Mouse (Mus musculus): ENCODE data around the gene Camta1. TPM values are rescaled to one million over a fixed set of nuclear protein-coding genes. Genes with fewer than 3 reads are reported as not detected.

The Camta1 gene
- total and polyA plus RNA-seq, 2 experiments, result 2.7 to 6.1 TPM

- DNase-seq (ENCODE audit: extremely low read depth, low read depth, low spot score), result no peak
- Histone ChIP-seq H3K4me3 (ENCODE audit: insufficient read depth, low read depth, low read length) (no peak overlapping the region), H3K27me3 (ENCODE audit: control insufficient read depth, insufficient read depth, low read length) (no peaks in the 10 kb centered on the region), H3K4me1 (ENCODE audit: control insufficient read depth, insufficient read depth, low read length) (no peaks in the 10 kb centered on the region), H3K9ac (ENCODE audit: low read depth, low read length) (no peak overlapping the region), H3K79me2 (ENCODE audit: control insufficient read depth, insufficient read depth, low read length) (no peaks in the 10 kb centered on the region), H3K27ac (replicated peaks; ENCODE audit: insufficient read depth, low read depth, low read length) (no peak overlapping the region), H3K36me3 (ENCODE audit: control insufficient read depth, insufficient read depth, low read length) (no peaks in the 10 kb centered on the region)
- no peak for TF ChIP-seq POLR2A (IDR thresholded peaks at IDR 0.05; ENCODE audit: extremely low read depth, insufficient read depth, low read length)
- TF ChIP-seq CTCF (IDR thresholded peaks at IDR 0.05; ENCODE audit: low read depth, low read length), result no peak
- 91% methylated on average over 7 of the region's 7 CpGs for WGBS
Observed at GRCm38 (mm10) chr4:151396536-151396935, 465.1 kb downstream of the Camta1 start.

GRCm38 (mm10) chr4:151389345-151389744, 472.3 kb downstream of the Camta1 start:
- no peaks in the 10 kb centered on the region for H3K79me2 ChIP-seq (ENCODE audit: control insufficient read depth, insufficient read depth, low read length)

GRCm38 (mm10) chr4:151386701-151387451, 474.8 kb downstream of the Camta1 start:
- Histone ChIP-seq H3K27ac (replicated peaks; ENCODE audit: insufficient read depth, low read depth, low read length) (no peak overlapping the region), H3K27me3 (ENCODE audit: control insufficient read depth, insufficient read depth, low read length) (no peaks in the 10 kb centered on the region), H3K36me3 (ENCODE audit: control insufficient read depth, insufficient read depth, low read length) (no peaks in the 10 kb centered on the region), H3K4me1 (ENCODE audit: control insufficient read depth, insufficient read depth, low read length) (no peaks in the 10 kb centered on the region), H3K4me3 (ENCODE audit: insufficient read depth, low read depth, low read length) (peak overlapping the region; percentile 29; the same call in 1 of the 2 replicates), H3K9ac (ENCODE audit: low read depth, low read length) (no peak overlapping the region), H3K79me2 (ENCODE audit: control insufficient read depth, insufficient read depth, low read length) (no peaks in the 10 kb centered on the region)
- no peak for TF ChIP-seq CTCF (IDR thresholded peaks at IDR 0.05; ENCODE audit: low read depth, low read length)
- no peak for TF ChIP-seq POLR2A (IDR thresholded peaks at IDR 0.05; ENCODE audit: extremely low read depth, insufficient read depth, low read length)
- WGBS, result 3% methylated on average over 24 of the region's 24 CpGs
- DNase-seq (ENCODE audit: extremely low read depth, low read depth, low spot score), result no peak

More at GRCm38 (mm10) chr4:151389345-151389744, 472.3 kb downstream of the Camta1 start:
- no peak for DNase-seq (ENCODE audit: extremely low read depth, low read depth, low spot score)
- Histone ChIP-seq H3K36me3 (ENCODE audit: control insufficient read depth, insufficient read depth, low read length) (no peaks in the 10 kb centered on the region), H3K4me1 (ENCODE audit: control insufficient read depth, insufficient read depth, low read length) (no peaks in the 10 kb centered on the region), H3K9ac (ENCODE audit: low read depth, low read length) (no peak overlapping the region), H3K27me3 (ENCODE audit: control insufficient read depth, insufficient read depth, low read length) (no peaks in the 10 kb centered on the region), H3K4me3 (ENCODE audit: insufficient read depth, low read depth, low read length) (no peak overlapping the region), H3K27ac (replicated peaks; ENCODE audit: insufficient read depth, low read depth, low read length) (no peak overlapping the region)
- WGBS, result 88% methylated on average over 11 of the region's 11 CpGs
- TF ChIP-seq POLR2A (IDR thresholded peaks at IDR 0.05; ENCODE audit: extremely low read depth, insufficient read depth, low read length), result no peak
- TF ChIP-seq CTCF (IDR thresholded peaks at IDR 0.05; ENCODE audit: low read depth, low read length), result no peak

GRCm38 (mm10) chr4:151385985-151386700, 475.5 kb downstream of the Camta1 start:
- Histone ChIP-seq H3K4me1 (ENCODE audit: control insufficient read depth, insufficient read depth, low read length) (no peaks in the 10 kb centered on the region), H3K36me3 (ENCODE audit: control insufficient read depth, insufficient read depth, low read length) (no peaks in the 10 kb centered on the region), H3K27ac (replicated peaks; ENCODE audit: insufficient read depth, low read depth, low read length) (no peak overlapping the region), H3K79me2 (ENCODE audit: control insufficient read depth, insufficient read depth, low read length) (no peaks in the 10 kb centered on the region), H3K27me3 (ENCODE audit: control insufficient read depth, insufficient read depth, low read length) (no peaks in the 10 kb centered on the region), H3K4me3 (ENCODE audit: insufficient read depth, low read depth, low read length) (no peak overlapping the region), H3K9ac (ENCODE audit: low read depth, low read length) (no peak overlapping the region)
- no peak for TF ChIP-seq POLR2A (IDR thresholded peaks at IDR 0.05; ENCODE audit: extremely low read depth, insufficient read depth, low read length)
- TF ChIP-seq CTCF (IDR thresholded peaks at IDR 0.05; ENCODE audit: low read depth, low read length), result no peak
- WGBS, result 36% methylated on average over 12 of the region's 12 CpGs
- no peak for DNase-seq (ENCODE audit: extremely low read depth, low read depth, low spot score)

- Histone ChIP-seq H3K4me1 (ENCODE audit: control insufficient read depth, insufficient read depth, low read length) (no peaks in the 10 kb centered on the region), H3K4me3 (ENCODE audit: insufficient read depth, low read depth, low read length) (no peak overlapping the region), H3K79me2 (ENCODE audit: control insufficient read depth, insufficient read depth, low read length) (no peaks in the 10 kb centered on the region), H3K9ac (ENCODE audit: low read depth, low read length) (no peak overlapping the region), H3K27me3 (ENCODE audit: control insufficient read depth, insufficient read depth, low read length) (no peaks in the 10 kb centered on the region), H3K27ac (replicated peaks; ENCODE audit: insufficient read depth, low read depth, low read length) (no peak overlapping the region), H3K36me3 (ENCODE audit: control insufficient read depth, insufficient read depth, low read length) (no peaks in the 10 kb centered on the region)
- DNase-seq (ENCODE audit: extremely low read depth, low read depth, low spot score), result no peak
- WGBS, result 90% methylated on average over 1 of the region's 1 CpGs
- no peak for TF ChIP-seq POLR2A (IDR thresholded peaks at IDR 0.05; ENCODE audit: extremely low read depth, insufficient read depth, low read length)
- no peak for TF ChIP-seq CTCF (IDR thresholded peaks at IDR 0.05; ENCODE audit: low read depth, low read length)
Observed at GRCm38 (mm10) chr4:151377731-151378130, 483.9 kb downstream of the Camta1 start.

All from liver, adult 2 months (tissue).